9 mouse cellular contexts compared by ENCODE assay signal in the genomic region with DNA sequence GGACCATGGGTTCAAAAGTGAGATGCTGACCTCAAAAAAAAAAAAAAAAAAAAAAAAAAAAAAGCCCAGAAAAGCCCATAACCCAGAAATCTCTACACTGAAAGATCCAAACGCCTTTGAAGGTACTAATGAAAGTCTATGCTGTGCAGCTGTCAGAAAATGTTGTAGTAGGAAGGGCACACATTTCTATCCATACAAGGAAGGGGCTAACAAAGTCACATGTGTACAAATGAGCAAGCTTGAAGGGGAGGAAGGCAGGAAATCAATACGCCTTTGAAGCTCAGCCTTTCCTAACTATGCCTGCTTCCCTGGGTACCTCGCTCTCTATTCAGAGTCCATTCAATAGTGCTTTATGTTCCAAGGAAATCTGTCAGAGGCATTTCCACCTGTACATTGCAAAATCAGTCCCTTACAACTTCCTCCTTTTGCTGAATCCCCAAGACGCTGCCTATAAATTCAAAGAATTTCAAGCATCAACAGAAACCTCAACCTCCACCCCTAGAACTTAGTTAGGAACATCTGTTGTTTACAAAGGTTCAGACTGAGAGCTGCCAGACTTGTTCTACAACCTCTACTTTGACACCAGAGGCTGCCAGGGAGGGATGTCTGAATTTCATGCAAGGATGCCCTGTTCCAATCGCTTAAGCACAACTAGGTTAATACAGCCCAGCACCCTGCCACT.
A peak's percentile ranks its signal among the peaks of the same experiment; 100 is the strongest.
DNase-seq lines count a peak whose midpoint lies in the region; ATAC-seq lines count a peak whose summit lies in the region.
"Had no signal": no experiment of that assay in that cellular context is flagged by ENCODE, and none has a peak within 500 bp of the region (broad histone marks: within the 10 kb centered on the region; RNA-seq: fewer than 3 reads in every experiment).

No protein-coding gene starts in this region.

- H3K9me3 ChIP-seq in heart, embryonic 15.5 days (replicated peaks), result no peaks in the 10 kb centered on the region
- no peaks in the 10 kb centered on the region for H3K9me3 ChIP-seq in heart, embryonic 11.5 days (replicated peaks; ENCODE audit: control insufficient read depth, low read length)
- H3K9me3 ChIP-seq: liver, embryonic 15.5 days had no signal

- no peak for ATAC-seq in heart, embryonic 15.5 days (replicated peaks; ENCODE audit: insufficient number of reproducible peaks, insufficient read depth, low FRiP score, low read depth)
- ATAC-seq in heart, embryonic 11.5 days (replicated peaks; ENCODE audit: insufficient number of reproducible peaks, low FRiP score, low TSS enrichment), result no peak
- peak; percentile 31 to 42; a peak in 2 of 4 replicates for ATAC-seq in hematopoietic stem cell, adult 5-6 weeks (replicated peaks in 1 of 2; ENCODE audit: insufficient read depth in 1 of 2, low FRiP score in 2 of 2, low TSS enrichment in 1 of 2, low read depth in 1 of 2, poor library complexity in 2 of 2, severe bottlenecking in 2 of 2)

- no peak overlapping the region for H3K4me3 ChIP-seq in heart, embryonic 15.5 days
- no peak overlapping the region for H3K4me3 ChIP-seq in heart, embryonic 11.5 days (ENCODE audit: low read depth, low read length)
- H3K4me3 ChIP-seq: liver, embryonic 15.5 days had no signal

- H3K9ac ChIP-seq in heart, embryonic 15.5 days, result no peak overlapping the region; the same call in 1 of the 2 replicates
- no peak overlapping the region for H3K9ac ChIP-seq in heart, embryonic 11.5 days (ENCODE audit: low read depth, low read length)
- H3K9ac ChIP-seq: liver, embryonic 15.5 days had no signal

- no peaks in the 10 kb centered on the region for H3K36me3 ChIP-seq in heart, embryonic 15.5 days
- no peaks in the 10 kb centered on the region for H3K36me3 ChIP-seq in heart, embryonic 11.5 days (ENCODE audit: control insufficient read depth, insufficient read depth, low read length)
- H3K36me3 ChIP-seq: liver, embryonic 15.5 days had no signal

- 40% methylated on average over 5 of the region's 5 CpGs for WGBS in heart, embryonic 15.5 days
- 32% methylated on average over 5 of the region's 5 CpGs for WGBS in heart, embryonic 11.5 days (ENCODE audit: insufficient replicate concordance)

- H3K4me1 ChIP-seq in heart, embryonic 15.5 days (replicated peaks), result peaks cover 44% of the 10 kb centered on the region
- peaks cover 26% of the 10 kb centered on the region for H3K4me1 ChIP-seq in heart, embryonic 11.5 days (ENCODE audit: control insufficient read depth, insufficient read depth, low read length)

- H3K4me2 ChIP-seq in heart, embryonic 15.5 days, result no peak overlapping the region
- H3K4me2 ChIP-seq in heart, embryonic 11.5 days, result no peak overlapping the region
- H3K4me2 ChIP-seq: liver, embryonic 15.5 days had no signal

- peak overlapping the region; percentile 34 for H3K27ac ChIP-seq in heart, embryonic 15.5 days
- no peak overlapping the region for H3K27ac ChIP-seq in heart, embryonic 11.5 days (ENCODE audit: low read depth, low read length)
- H3K27ac ChIP-seq: liver, embryonic 15.5 days had no signal

- no peaks in the 10 kb centered on the region for H3K27me3 ChIP-seq in heart, embryonic 15.5 days
- H3K27me3 ChIP-seq in heart, embryonic 11.5 days (ENCODE audit: control insufficient read depth, insufficient read depth, low read length), result no peaks in the 10 kb centered on the region
- H3K27me3 ChIP-seq: liver, embryonic 15.5 days had no signal

- DNase-seq in NIH3T3 (ENCODE audit: low read depth), result peak; percentile 69
- peak; percentile 33 for DNase-seq in lung, postnatal 10 days
- peak; percentile 59 for DNase-seq in thymus, postnatal 4 days
- no peak for DNase-seq in right cerebral cortex, postnatal 10 days (ENCODE audit: low spot score in 2 of 2)
- DNase-seq in cerebellum, adult 11-12 months, result no peak

Comparison
In these comparisons a context has a peak if more than half of its experiments do, and no peak if none do; other contexts are left out.
1. ATAC-seq: peak in hematopoietic stem cell, adult 5-6 weeks (2 of 2); none in heart, embryonic 15.5 days (single experiment) and heart, embryonic 11.5 days (single experiment).
2. DNase-seq: peak in NIH3T3 (single experiment), lung, postnatal 10 days (single experiment) and thymus, postnatal 4 days (single experiment); none in right cerebral cortex, postnatal 10 days (0 of 2) and cerebellum, adult 11-12 months (single experiment).